ENCODE assay signal across 8 mouse cellular contexts in the genomic region with DNA sequence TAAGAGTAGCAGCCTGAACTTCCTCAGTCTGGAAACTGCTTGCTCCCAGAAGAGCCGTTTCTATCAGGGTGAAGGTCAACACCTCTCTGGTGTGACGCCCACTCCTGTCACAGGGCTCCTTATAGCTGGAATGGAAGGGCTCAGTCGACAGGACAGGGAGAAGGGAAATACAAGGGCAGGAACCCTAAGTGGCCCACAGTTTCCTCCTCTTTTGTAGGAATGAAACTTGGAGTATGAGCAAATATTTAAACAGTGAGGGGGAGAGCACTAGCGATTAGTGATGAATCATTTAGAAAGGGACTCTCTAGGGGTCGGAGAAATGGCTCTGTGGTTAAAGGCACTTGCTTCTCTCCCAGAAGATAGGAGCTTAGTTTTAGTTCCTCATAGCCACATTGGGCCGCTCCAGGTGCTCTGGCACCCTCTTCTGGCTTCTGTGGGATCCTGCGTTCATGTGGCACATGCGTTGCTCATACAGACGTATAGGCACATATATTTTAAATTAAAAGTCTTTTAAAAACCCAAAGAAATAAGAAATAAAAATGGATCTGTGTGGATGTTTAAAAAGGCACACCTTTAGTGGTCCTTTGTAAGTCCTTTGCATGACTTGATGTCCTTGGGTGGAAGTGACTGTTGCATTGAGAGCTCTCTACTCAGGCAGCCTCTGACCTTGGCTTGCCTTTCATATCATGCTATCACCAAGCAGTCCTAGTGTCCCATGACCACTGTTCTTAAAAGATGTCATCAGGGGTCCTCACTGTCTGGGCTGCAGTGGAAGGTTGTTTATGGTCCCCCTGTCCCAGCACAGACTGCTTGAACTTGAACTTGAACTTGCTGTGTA. TPM values are rescaled to one million over a fixed set of nuclear protein-coding genes. Genes with fewer than 3 reads are reported as not detected.
A peak's percentile ranks its signal among the peaks of the same experiment; 100 is the strongest.
DNase-seq lines count a peak whose midpoint lies in the region; ATAC-seq lines count a peak whose summit lies in the region.

No protein-coding gene starts in this region.

- intact Hi-C loops in left cerebral cortex, postnatal 4 days (cut with DNase I): loop anchor here (5.0 kb wide), 2 partner anchors 47 to 377 kb away; partner anchors contain the start of genes Usb1 and Zfp319

- DNase-seq in adrenal gland, postnatal 14 days: peak; percentile 33
- no peak for DNase-seq in adrenal gland, postnatal 25 days
- DNase-seq in ovary, postnatal 36 days (ENCODE audit: low spot score): peak; percentile 34
- DNase-seq in ovary, postnatal 10 days (ENCODE audit: low spot score): no peak
- peak; percentile 49 for DNase-seq in left cerebral cortex, postnatal 4 days
- peak; percentile 36 for DNase-seq in mesoderm, embryonic 11.5 days (ENCODE audit: low read depth, low spot score)
- DNase-seq in yolk sac, embryonic 10.5 days (ENCODE audit: low spot score): peak; percentile 40

- peak; percentile 84 for ATAC-seq in granulocyte monocyte progenitor cell, adult 5-6 weeks (replicated peaks; ENCODE audit: poor library complexity, severe bottlenecking)

RNA-seq across cellular contexts. Expression of gene Adgrg1, which starts 19.4 kb away (rescaled TPM):
- total RNA-seq in adrenal gland, postnatal 14 days (2021): 35.5 and 54.3 TPM in 2 replicates
- total RNA-seq in adrenal gland, postnatal 25 days (2021): 11.7 and 20.7 TPM in 2 replicates
- total RNA-seq in granulocyte monocyte progenitor cell, adult 5-6 weeks (2014; fragmentation: Nextera tagmentation): 115 and 208 TPM in 2 replicates
- 50.3 and 50.9 TPM in 2 replicates for total RNA-seq in granulocyte monocyte progenitor cell, adult 5-6 weeks (2017)
- 100 to 1,000 TPM; 125 to 153 TPM for total RNA-seq in left cerebral cortex, postnatal 4 days (2021)

RNA-seq across cellular contexts. Expression of gene Adgrg5, which starts 31.6 kb away (rescaled TPM):
- total RNA-seq in adrenal gland, postnatal 14 days (2021): 0.26 and 1.6 TPM in 2 replicates
- 0.33 and 0.76 TPM in 2 replicates for total RNA-seq in adrenal gland, postnatal 25 days (2021)
- not detected in 2 replicates for total RNA-seq in granulocyte monocyte progenitor cell, adult 5-6 weeks (2014; fragmentation: Nextera tagmentation)
- total RNA-seq in granulocyte monocyte progenitor cell, adult 5-6 weeks (2017): not detected in 2 replicates
- under 1 TPM in 1 of 2 experiments, not detected in 1; 0.74 TPM for total RNA-seq in left cerebral cortex, postnatal 4 days (2021)

RNA-seq across cellular contexts. Expression of gene Ccdc102a, which starts 37.2 kb away (rescaled TPM):
- 8.1 and 10.1 TPM in 2 replicates for total RNA-seq in adrenal gland, postnatal 14 days (2021)
- total RNA-seq in adrenal gland, postnatal 25 days (2021): 7.7 and 8.8 TPM in 2 replicates
- total RNA-seq in granulocyte monocyte progenitor cell, adult 5-6 weeks (2014; fragmentation: Nextera tagmentation): not detected in 2 replicates
- total RNA-seq in granulocyte monocyte progenitor cell, adult 5-6 weeks (2017): 0.34 and 1.5 TPM in 2 replicates
- 1 to 10 TPM; 4.9 to 5.5 TPM for total RNA-seq in left cerebral cortex, postnatal 4 days (2021)

Comparison
In these comparisons a context has a peak if more than half of its experiments do, and no peak if none do; other contexts are left out.
1. DNase-seq: peak in adrenal gland, postnatal 14 days (single experiment), ovary, postnatal 36 days (single experiment), left cerebral cortex, postnatal 4 days (single experiment), mesoderm, embryonic 11.5 days (single experiment) and yolk sac, embryonic 10.5 days (single experiment); none in adrenal gland, postnatal 25 days (single experiment) and ovary, postnatal 10 days (single experiment).